Mouse (Mus musculus) heart, adult 2 months (tissue): ENCODE measurements at regions not wholly inside any gene's neighbourhood (a gene's known extent, or its start where the extent isn't known, plus 50 kb on each side); places are given as distances from the start of the nearest gene placed in this dataset.

Experiments
- DNase-seq, 2 experiments: peaks; one replicate each; pipeline ENCODE4 v3.0.0; 2021
- H3K27ac ChIP-seq: fragments of 200-600 bp; 2 replicates; pipeline ENCODE4 v1.8.1; 2022
- H3K27me3 ChIP-seq: fragments of 200-500 bp; 2 replicates; pipeline ENCODE4 v1.6.1; 2012; ENCODE audit warnings: mild to moderate bottlenecking, low read length, inconsistent platforms, mixed read lengths; ENCODE audit not compliant: control insufficient read depth, insufficient read depth
- H3K36me3 ChIP-seq: fragments of 200-500 bp; 2 replicates; pipeline ENCODE4 v1.6.1; 2012; ENCODE audit warnings: low read length, inconsistent platforms; ENCODE audit not compliant: control insufficient read depth, insufficient read depth
- H3K4me1 ChIP-seq: fragments of 200-500 bp; 2 replicates; pipeline ENCODE4 v1.6.1; 2011; ENCODE audit warnings: low read length; ENCODE audit not compliant: control insufficient read depth, insufficient read depth
- H3K4me3 ChIP-seq: fragments of 200-600 bp; 2 replicates; pipeline ENCODE4 v1.8.1; 2022
- H3K79me2 ChIP-seq: fragments of 200-500 bp; replicated peaks from 2 replicates; pipeline ENCODE4 v1.6.1; 2012; ENCODE audit warnings: mild to moderate bottlenecking, inconsistent platforms, low read length, moderate library complexity, mixed read lengths; ENCODE audit not compliant: control insufficient read depth, insufficient read depth
- H3K9ac ChIP-seq: fragments of 200-500 bp; 2 replicates; pipeline ENCODE4 v1.6.1; 2012; ENCODE audit warnings: low read depth, mild to moderate bottlenecking, control low read depth, inconsistent platforms, low read length, mixed read lengths
- CTCF ChIP-seq: fragments of 200-600 bp; IDR thresholded peaks from 2 replicates; pipeline ENCODE4 v1.8.1; 2022; ENCODE audit warnings: antibody characterized with exemption, mild to moderate bottlenecking, moderate library complexity
- EP300 ChIP-seq: fragments of 200-500 bp; IDR thresholded peaks from 2 replicates; pipeline ENCODE4 v1.6.1; 2011; ENCODE audit warnings: low read depth, low read length, control low read depth; ENCODE audit not compliant: insufficient read depth
- POLR2A ChIP-seq: fragments of 200-500 bp; IDR thresholded peaks from 2 replicates; pipeline ENCODE4 v1.6.1; 2011; ENCODE audit warnings: mild to moderate bottlenecking, low read depth, low read length, control low read depth; ENCODE audit not compliant: insufficient read depth
- WGBS: fragments of 180-500 bp; shearing (Covaris S2); methylation state at CpG from one replicate; pipeline ENCODE4 v1.1.7; 2018; 5-methylcytosine and 5-hydroxymethylcytosine counted together
- intact Hi-C: fragments of 180-260 bp; cut with DNase I; formaldehyde crosslinking; loops from one replicate; pipeline ENCODE4 v1.15.1; 2025

- DNase-seq = no peak
- Histone ChIP-seq H3K36me3 (no peaks in the 10 kb centered on the region), H3K27me3 (no peaks in the 10 kb centered on the region), H3K4me3 (no peak overlapping the region), H3K27ac (no peak overlapping the region), H3K4me1 (no peaks in the 10 kb centered on the region), H3K79me2 (no peaks in the 10 kb centered on the region), H3K9ac (no peak overlapping the region)
- no peak for TF ChIP-seq EP300
- TF ChIP-seq POLR2A = no peak
- TF ChIP-seq CTCF = no peak
- intact Hi-C loops = no loop called here
- WGBS = 83% methylated on average over 2 of the region's 2 CpGs
Observed at GRCm38 (mm10) chr12:42369029-42369577, 882.9 kb upstream of the Lrrn3 start.

GRCm38 (mm10) chr12:42338996-42339680 is 852.9 kb upstream of the Lrrn3 start:
- Histone ChIP-seq H3K4me3 (no peak overlapping the region), H3K27me3 (no peaks in the 10 kb centered on the region), H3K9ac (no peak overlapping the region), H3K4me1 (no peaks in the 10 kb centered on the region), H3K79me2 (no peaks in the 10 kb centered on the region), H3K36me3 (no peaks in the 10 kb centered on the region), H3K27ac (no peak overlapping the region)
- WGBS = 50% methylated on average over 3 of the region's 3 CpGs
- TF ChIP-seq CTCF = no peak
- no peak for TF ChIP-seq POLR2A
- no peak for TF ChIP-seq EP300
- DNase-seq = no peak
- intact Hi-C loops = no loop called here

GRCm38 (mm10) chr12:42306429-42306828 is 820.2 kb upstream of the Lrrn3 start:
- Histone ChIP-seq H3K27ac (no peak overlapping the region), H3K79me2 (no peaks in the 10 kb centered on the region), H3K4me1 (no peaks in the 10 kb centered on the region), H3K27me3 (no peaks in the 10 kb centered on the region), H3K4me3 (no peak overlapping the region), H3K9ac (no peak overlapping the region), H3K36me3 (no peaks in the 10 kb centered on the region)
- DNase-seq = no peak
- TF ChIP-seq CTCF = no peak
- no peak for TF ChIP-seq POLR2A
- no peak for TF ChIP-seq EP300
- intact Hi-C loops = no loop called here
- 66% methylated on average over 6 of the region's 6 CpGs for WGBS

GRCm38 (mm10) chr12:42277241-42278032 is 791.2 kb upstream of the Lrrn3 start:
- intact Hi-C loops = loop anchor here (5.0 kb wide), 1 partner anchor 980 kb away; no protein-coding TSS in a partner anchor
- TF ChIP-seq POLR2A = no peak
- no peak for TF ChIP-seq CTCF
- TF ChIP-seq EP300 = no peak
- Histone ChIP-seq H3K36me3 (no peaks in the 10 kb centered on the region), H3K9ac (no peak overlapping the region), H3K79me2 (no peaks in the 10 kb centered on the region), H3K4me1 (no peaks in the 10 kb centered on the region), H3K4me3 (no peak overlapping the region), H3K27ac (no peak overlapping the region), H3K27me3 (no peaks in the 10 kb centered on the region)
- 51% methylated on average over 9 of the region's 9 CpGs for WGBS
- no peak for DNase-seq

GRCm38 (mm10) chr12:42250410-42250809 is 764.2 kb upstream of the Lrrn3 start:
- H3K4me3 ChIP-seq = no peak overlapping the region
- H3K9ac ChIP-seq = no peak overlapping the region
- H3K4me1 ChIP-seq = no peaks in the 10 kb centered on the region
- intact Hi-C loops = no loop called here
- TF ChIP-seq CTCF = no peak
- TF ChIP-seq POLR2A = no peak
- no peak for TF ChIP-seq EP300
- no peak overlapping the region for H3K27ac ChIP-seq
- no peaks in the 10 kb centered on the region for H3K27me3 ChIP-seq
- no peaks in the 10 kb centered on the region for H3K36me3 ChIP-seq
- no peak for DNase-seq
- no peaks in the 10 kb centered on the region for H3K79me2 ChIP-seq

- H3K9ac ChIP-seq = no peak overlapping the region
- no peaks in the 10 kb centered on the region for H3K4me1 ChIP-seq
- no peak for DNase-seq
- H3K79me2 ChIP-seq = no peaks in the 10 kb centered on the region
- TF ChIP-seq CTCF (no peak), EP300 (no peak), POLR2A (no peak)
- H3K27me3 ChIP-seq = no peaks in the 10 kb centered on the region
- no peak overlapping the region for H3K4me3 ChIP-seq
- intact Hi-C loops = no loop called here
- no peaks in the 10 kb centered on the region for H3K36me3 ChIP-seq
- no peak overlapping the region for H3K27ac ChIP-seq
Observed at GRCm38 (mm10) chr12:42229235-42229634, 743.0 kb upstream of the Lrrn3 start.
